Mouse (Mus musculus) hindbrain, embryonic 10.5 days (tissue): Measurements from ENCODE around the gene Atp6v0c. TPM values are rescaled to one million over a fixed set of nuclear protein-coding genes. Genes with fewer than 3 reads are reported as not detected.

Experiments used
- DNase-seq: peaks from one replicate; pipeline ENCODE4 v3.0.0-alpha.2; 2017; ENCODE audit warnings: low spot score
- H3K27ac ChIP-seq: fragments of 300-500 bp; sonication (generic); 2 replicates; pipeline ENCODE4 v1.5.1; 2016; ENCODE audit warnings: mild to moderate bottlenecking, moderate library complexity
- H3K27me3 ChIP-seq: fragments of 300-500 bp; sonication (generic); 2 replicates; pipeline ENCODE4 v1.6.1; 2016; ENCODE audit warnings: mild to moderate bottlenecking; ENCODE audit not compliant: poor library complexity, insufficient read depth, severe bottlenecking
- H3K36me3 ChIP-seq: fragments of 300-500 bp; sonication (generic); 2 replicates; pipeline ENCODE4 v1.6.1; 2016; ENCODE audit warnings: mild to moderate bottlenecking, moderate library complexity
- H3K4me1 ChIP-seq: fragments of 300-500 bp; sonication (generic); replicated peaks from 2 replicates; pipeline ENCODE4 v1.6.1; 2016; ENCODE audit warnings: mild to moderate bottlenecking
- H3K4me3 ChIP-seq: fragments of 300-500 bp; sonication (generic); 2 replicates; pipeline ENCODE4 v1.5.1; 2016; ENCODE audit warnings: mild to moderate bottlenecking, moderate library complexity
- H3K9me3 ChIP-seq: fragments of 300-500 bp; sonication (generic); 2 replicates; pipeline ENCODE4 v1.6.1; 2016; ENCODE audit warnings: mild to moderate bottlenecking, moderate library complexity
- WGBS: fragments of 180-500 bp; shearing (Covaris S2); methylation state at CpG from one replicate; pipeline ENCODE4 v1.1.7; 2016; 5-methylcytosine and 5-hydroxymethylcytosine counted together
- polyA plus RNA-seq: library from polyadenylated mRNA; unstranded; fragments of >200 nt; fragmentation: Nextera tagmentation; extraction: Ambion mirVana; gene quantifications from 2 replicates; pipeline ENCODE4 v1.2.1, GENCODE M21; 2016

Atp6v0c gene
- polyA plus RNA-seq, 1 experiment from 2014 or later = 579 TPM

DNA sequence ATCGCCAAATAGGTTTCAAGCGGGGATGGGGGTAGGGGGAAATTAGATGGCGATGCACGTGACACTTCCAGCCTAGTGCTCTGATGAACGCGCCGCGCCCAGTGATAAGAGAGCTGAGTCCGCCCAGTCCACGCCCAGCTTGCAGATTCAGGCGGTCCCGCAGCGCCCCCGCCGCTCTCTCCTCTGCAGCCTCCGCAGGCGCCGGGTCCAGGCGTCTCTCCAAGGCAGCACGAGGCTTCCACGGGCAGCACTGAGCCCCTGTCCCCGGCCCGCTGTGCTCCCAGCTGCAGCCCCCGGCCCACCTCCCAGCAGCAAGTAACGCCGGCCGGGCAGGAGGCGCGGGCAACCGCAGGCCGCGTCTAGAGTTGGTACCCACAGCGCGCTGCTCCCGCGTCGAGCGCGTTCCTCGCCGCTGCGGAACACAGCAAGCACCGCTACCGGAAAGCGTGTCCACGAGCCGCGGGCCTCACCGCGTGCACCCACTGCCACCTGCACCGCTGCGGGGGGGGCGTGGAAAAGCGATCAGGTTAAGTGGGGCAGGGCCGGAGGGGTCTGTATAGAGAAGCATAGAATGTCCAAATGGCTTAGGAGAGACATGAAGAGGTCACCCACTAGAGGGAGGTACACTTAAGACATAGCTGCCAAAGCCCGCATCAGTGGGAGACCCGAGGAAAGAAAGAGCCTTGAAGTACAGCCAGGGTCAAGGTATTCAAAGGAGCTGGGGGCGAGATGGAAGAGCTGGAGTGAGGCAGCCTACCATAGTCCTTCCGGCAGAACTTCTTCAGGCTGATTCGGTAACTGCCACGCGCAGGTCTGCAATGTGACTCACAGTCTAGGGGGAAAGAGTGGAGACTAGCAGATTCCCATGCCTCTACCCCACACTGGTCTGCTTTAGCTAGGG is 37.2 kb upstream of the Atp6v0c start:
- peaks cover 89% of the 10 kb centered on the region for H3K4me1 ChIP-seq
- H3K36me3 ChIP-seq = no peaks in the 10 kb centered on the region
- peak overlapping the region; percentile 88 for H3K27ac ChIP-seq
- H3K4me3 ChIP-seq = peak overlapping the region; percentile 79
- H3K27me3 ChIP-seq = peaks cover 48% of the 10 kb centered on the region
- WGBS = 5% methylated on average over 62 of the region's 62 CpGs
- DNase-seq = peak; percentile 67
- no peaks in the 10 kb centered on the region for H3K9me3 ChIP-seq

DNA sequence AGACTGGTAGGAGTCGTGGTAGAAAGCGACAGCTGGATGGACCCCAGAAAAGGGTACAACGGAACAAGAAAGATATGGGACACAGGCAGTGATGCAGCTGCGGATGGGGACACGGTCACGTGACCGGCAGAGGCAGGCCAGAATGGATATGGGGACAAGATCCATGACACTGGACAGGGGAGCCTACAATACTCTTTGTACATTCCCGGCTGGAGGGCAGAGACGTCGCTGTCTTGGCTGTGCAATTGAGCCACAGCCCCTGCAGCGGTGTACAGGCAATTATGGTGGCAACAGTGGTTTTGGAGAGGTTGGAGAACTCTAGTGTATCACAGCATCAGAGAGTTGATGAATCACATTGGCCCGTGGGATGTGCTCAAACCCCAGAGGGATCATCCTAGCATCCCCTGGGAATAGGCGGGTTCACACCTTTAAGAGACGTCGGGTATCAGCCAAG is 36.4 kb upstream of the Atp6v0c start:
- Histone ChIP-seq H3K27ac (peak overlapping the region; percentile 88), H3K4me3 (peak overlapping the region; percentile 79), H3K4me1 (peaks cover 81% of the 10 kb centered on the region)

GRCm38 (mm10) chr17:24205284-24205888 is 35.9 kb upstream of the Atp6v0c start, which contains the start of gene Tbc1d24:
Tbc1d24 (minus strand) TSS chr17:24205562.
- no peaks in the 10 kb centered on the region for H3K9me3 ChIP-seq
- peaks cover 36% of the 10 kb centered on the region for H3K27me3 ChIP-seq
- H3K36me3 ChIP-seq = no peaks in the 10 kb centered on the region
- peak; percentile 96 for DNase-seq
- peak within 1 kb of the TSS; percentile 88 for H3K27ac ChIP-seq
- WGBS = under 1% methylated on average over 65 of the region's 65 CpGs
- peaks cover 76% of the 10 kb centered on the region for H3K4me1 ChIP-seq
- H3K4me3 ChIP-seq = peak within 1 kb of the TSS; percentile 79

More for the DNA sequence above, 36.4 kb upstream of the Atp6v0c start:
- 6% methylated on average over 15 of the region's 15 CpGs for WGBS
- DNase-seq = no peak
- peaks cover 41% of the 10 kb centered on the region for H3K27me3 ChIP-seq
- no peaks in the 10 kb centered on the region for H3K9me3 ChIP-seq
- H3K36me3 ChIP-seq = no peaks in the 10 kb centered on the region

DNA sequence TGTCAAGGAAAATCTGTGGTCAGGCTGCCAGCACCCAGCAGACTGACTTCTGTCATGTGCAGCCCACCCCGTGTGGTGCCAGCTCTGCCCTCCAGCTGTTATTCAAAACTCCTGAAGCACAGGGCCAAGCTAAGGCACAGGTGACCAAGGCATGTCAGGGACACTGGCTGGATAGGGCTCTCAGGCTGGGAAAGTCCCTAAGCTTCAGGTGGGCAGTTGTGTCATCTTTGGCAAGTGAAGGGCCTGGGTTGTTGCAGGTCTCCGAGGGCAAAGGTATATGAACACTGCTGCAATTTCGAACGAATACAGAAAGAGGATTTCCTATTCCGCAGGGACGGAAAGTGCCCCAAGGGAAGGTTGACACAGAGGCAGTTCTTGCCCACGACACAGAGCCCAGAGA is 35.3 kb upstream of the Atp6v0c start:
- Histone ChIP-seq H3K4me1 (peaks cover 73% of the 10 kb centered on the region), H3K27ac (peak overlapping the region; percentile 88)
- no peak for DNase-seq

GRCm38 (mm10) chr17:24203611-24204534 is 34.4 kb upstream of the Atp6v0c start:
- Histone ChIP-seq H3K27ac (0 out of 2 replicates have a peak overlapping the region, but pooled peaks have one; percentile 6), H3K27me3 (peaks cover 29% of the 10 kb centered on the region), H3K36me3 (no peaks in the 10 kb centered on the region), H3K9me3 (no peaks in the 10 kb centered on the region), H3K4me1 (peaks cover 70% of the 10 kb centered on the region), H3K4me3 (peak overlapping the region; percentile 79; the same call in 1 of the 2 replicates)
- DNase-seq = no peak
- 80% methylated on average over 3 of the region's 3 CpGs for WGBS

More for the DNA sequence above, 35.3 kb upstream of the Atp6v0c start:
- Histone ChIP-seq H3K36me3 (no peaks in the 10 kb centered on the region), H3K4me3 (peak overlapping the region; percentile 79), H3K27me3 (peaks cover 30% of the 10 kb centered on the region), H3K9me3 (no peaks in the 10 kb centered on the region)
- WGBS = 11% methylated on average over 7 of the region's 7 CpGs

- Histone ChIP-seq H3K36me3 (no peaks in the 10 kb centered on the region), H3K4me3 (peak overlapping the region; percentile 10; the same call in 1 of the 2 replicates), H3K4me1 (peaks cover 62% of the 10 kb centered on the region), H3K27me3 (peaks cover 23% of the 10 kb centered on the region), H3K9me3 (no peaks in the 10 kb centered on the region), H3K27ac (0 out of 2 replicates have a peak overlapping the region, but pooled peaks have one; percentile 6)
- 39% methylated on average over 4 of the region's 4 CpGs for WGBS
- DNase-seq = no peak
Measured at GRCm38 (mm10) chr17:24203068-24203467, 33.6 kb upstream of the Atp6v0c start.

GRCm38 (mm10) chr17:24201092-24201491 is 31.6 kb upstream of the Atp6v0c start:
- peaks cover 3% of the 10 kb centered on the region for H3K27me3 ChIP-seq
- no peak for DNase-seq
- H3K4me1 ChIP-seq = peaks cover 53% of the 10 kb centered on the region
- H3K4me3 ChIP-seq = no peak overlapping the region
- H3K9me3 ChIP-seq = no peaks in the 10 kb centered on the region
- H3K36me3 ChIP-seq = no peaks in the 10 kb centered on the region; the same call in 1 of the 2 replicates
- 85% methylated on average over 4 of the region's 4 CpGs for WGBS
- no peak overlapping the region for H3K27ac ChIP-seq

- 67% methylated on average over 4 of the region's 4 CpGs for WGBS
- no peaks in the 10 kb centered on the region for H3K27me3 ChIP-seq
- no peaks in the 10 kb centered on the region for H3K9me3 ChIP-seq
- no peak overlapping the region for H3K27ac ChIP-seq
- no peaks in the 10 kb centered on the region; the same call in 1 of the 2 replicates for H3K36me3 ChIP-seq
- H3K4me3 ChIP-seq = no peak overlapping the region
- H3K4me1 ChIP-seq = peaks cover 43% of the 10 kb centered on the region
- DNase-seq = no peak
Measured at GRCm38 (mm10) chr17:24199741-24200140, 30.2 kb upstream of the Atp6v0c start.

DNA sequence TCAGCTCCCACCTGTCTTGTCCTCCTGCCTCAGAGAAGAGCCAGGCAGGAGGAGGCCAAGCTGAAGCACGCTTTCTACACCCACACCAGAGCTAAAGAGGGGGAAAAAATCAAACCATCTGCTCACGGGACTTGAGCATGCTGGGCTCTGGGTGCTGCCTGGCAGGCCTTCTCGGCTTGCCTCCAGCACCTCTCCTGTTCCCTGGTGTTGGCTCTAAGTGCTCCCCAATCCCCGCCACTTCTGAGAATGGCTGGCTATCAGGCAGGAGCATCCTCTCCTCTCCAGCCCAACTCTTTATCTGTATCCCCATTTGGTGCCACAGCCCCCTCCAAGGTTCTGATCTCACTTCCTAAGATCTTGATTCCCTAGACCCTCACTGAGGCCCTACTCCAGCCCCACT is 29.8 kb upstream of the Atp6v0c start:
- Histone ChIP-seq H3K9me3 (no peaks in the 10 kb centered on the region), H3K4me3 (no peak overlapping the region), H3K36me3 (no peaks in the 10 kb centered on the region; the same call in 1 of the 2 replicates), H3K4me1 (peaks cover 43% of the 10 kb centered on the region), H3K27me3 (no peaks in the 10 kb centered on the region), H3K27ac (no peak overlapping the region)
- WGBS = 88% methylated on average over 4 of the region's 4 CpGs
- no peak for DNase-seq

DNA sequence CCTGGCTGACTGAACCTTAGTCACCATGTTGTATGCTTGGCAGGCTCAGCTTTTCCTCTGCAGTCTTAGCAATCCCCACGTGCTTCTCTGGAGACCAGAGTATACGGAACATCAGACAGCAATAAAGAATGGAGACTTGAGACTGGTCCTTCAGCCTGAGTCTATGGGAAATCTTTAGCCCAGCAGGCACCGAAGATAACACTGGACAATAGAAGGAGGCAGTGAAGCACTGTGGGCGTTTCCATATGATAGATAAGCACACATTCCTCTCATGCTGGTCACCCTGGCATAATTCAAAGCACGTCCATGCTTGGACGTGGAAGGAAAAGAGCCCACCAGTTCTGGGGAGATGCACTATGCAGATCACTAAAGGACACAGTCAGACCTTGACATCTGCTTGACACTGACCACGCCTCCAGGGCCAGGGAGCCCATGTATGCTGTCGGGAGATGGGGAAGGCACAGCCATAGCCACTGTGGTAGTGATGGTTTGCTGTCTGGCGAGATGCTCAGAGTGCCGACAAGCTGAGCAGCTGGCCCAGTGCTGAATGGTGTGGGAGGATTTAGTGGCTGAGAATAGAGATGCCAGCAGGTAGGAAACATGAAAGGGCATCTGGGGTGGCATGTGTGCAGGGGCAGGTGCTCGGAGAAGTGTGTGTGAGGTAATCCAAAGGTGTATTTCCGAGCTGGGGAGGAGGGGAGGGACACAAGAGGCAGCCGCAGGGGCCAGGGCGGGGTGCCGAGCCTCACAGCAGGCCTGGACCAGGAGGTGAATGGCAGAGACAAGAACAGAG is 27.7 kb upstream of the Atp6v0c start:
- no peaks in the 10 kb centered on the region; the same call in 1 of the 2 replicates for H3K36me3 ChIP-seq
- H3K27ac ChIP-seq = peak overlapping the region; percentile 29; the same call in 1 of the 2 replicates
- 69% methylated on average over 15 of the region's 15 CpGs for WGBS
- no peaks in the 10 kb centered on the region for H3K27me3 ChIP-seq
- peaks cover 36% of the 10 kb centered on the region for H3K4me1 ChIP-seq
- no peak for DNase-seq
- no peaks in the 10 kb centered on the region for H3K9me3 ChIP-seq
- no peak overlapping the region for H3K4me3 ChIP-seq

GRCm38 (mm10) chr17:24195349-24195748 is 25.8 kb upstream of the Atp6v0c start:
- no peak for DNase-seq
- no peaks in the 10 kb centered on the region for H3K9me3 ChIP-seq
- no peak overlapping the region for H3K27ac ChIP-seq
- H3K4me3 ChIP-seq = no peak overlapping the region
- H3K27me3 ChIP-seq = no peaks in the 10 kb centered on the region
- H3K36me3 ChIP-seq = no peaks in the 10 kb centered on the region; the same call in 1 of the 2 replicates
- H3K4me1 ChIP-seq = peaks cover 40% of the 10 kb centered on the region
- 66% methylated on average over 2 of the region's 2 CpGs for WGBS
